Mouse (Mus musculus) layer of hippocampus, postnatal 25 days (tissue): ENCODE data around the gene Psrc1. TPM values are rescaled to one million over a fixed set of nuclear protein-coding genes. Genes with fewer than 3 reads are reported as not detected.
A peak's percentile ranks its signal among the peaks of the same experiment; 100 is the strongest.

Experiments used
- DNase-seq, 2 experiments: peaks; one replicate each; pipeline ENCODE4 v3.0.0; 2022; ENCODE audit warnings: mixed read lengths in 2 of 2, low spot score in 1 of 2; ENCODE audit errors: extremely low spot score in 1 of 2
- total RNA-seq, 2 experiments: library from RNA; stranded (reverse); gene quantifications; 2 replicates each; pipeline ENCODE4 v1.2.3; 2021

Gene Psrc1
- total RNA-seq, 2 experiments from 2014 or later, result 15.5 to 17.3 TPM

GRCm38 (mm10) chr3:108414857-108415830 lies 31.5 kb downstream of the Psrc1 start, which contains the start of gene Celsr2:
TSS of gene Celsr2 (minus strand) at chr3:108415552.
- peak in 1 of 2 experiments; percentile 13 for DNase-seq

- peak; percentile 67 to 76 for DNase-seq
Observed at GRCm38 (mm10) chr3:108415831-108416223, 32.2 kb downstream of the Psrc1 start.

GRCm38 (mm10) chr3:108423006-108423405 lies 39.4 kb downstream of the Psrc1 start:
- no peak for DNase-seq

DNA sequence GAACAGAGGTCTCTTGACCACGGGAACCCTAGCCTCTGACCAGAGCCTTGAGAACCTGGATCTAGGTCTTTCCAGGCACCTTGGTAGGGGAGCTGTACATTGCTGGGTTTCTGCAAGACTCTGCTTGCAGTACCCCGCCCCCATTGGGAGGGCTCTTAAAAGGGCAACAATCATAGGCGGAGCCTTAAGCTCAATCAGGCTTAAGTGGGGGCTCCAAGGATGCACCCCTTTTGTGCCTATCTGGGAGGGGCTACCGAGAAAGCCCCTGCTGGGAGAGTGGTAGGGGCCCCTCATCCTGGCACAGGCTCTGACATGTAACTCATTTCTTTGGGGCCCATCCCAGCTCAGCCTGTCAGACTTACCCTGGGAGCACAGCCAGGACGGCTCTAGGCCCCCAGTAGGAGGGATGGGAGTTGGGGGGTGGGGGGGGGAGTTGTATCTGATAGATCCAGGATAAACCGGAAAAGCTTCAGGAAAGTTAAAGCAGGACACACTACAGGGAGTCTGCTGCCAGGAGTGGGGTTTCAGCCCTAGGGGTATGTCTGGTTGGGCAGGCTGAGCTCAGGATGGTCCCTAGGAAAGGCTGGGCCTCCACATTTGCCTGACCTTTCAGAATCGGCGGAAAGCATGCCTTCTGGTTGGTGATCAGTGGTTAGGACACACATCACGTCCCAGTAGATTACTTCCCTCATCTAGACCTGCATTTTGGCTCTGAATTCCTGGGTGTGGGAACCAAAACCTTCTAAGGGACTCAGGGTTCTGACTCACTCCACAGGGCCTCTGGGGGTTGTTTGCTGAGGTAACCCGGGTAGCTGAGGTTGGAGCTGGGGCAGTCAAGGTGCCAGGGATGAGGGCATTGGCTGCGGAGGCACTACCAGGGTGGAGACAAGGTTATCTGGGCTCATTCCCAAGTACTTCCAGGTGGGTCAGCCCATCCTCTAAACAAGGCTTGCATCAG lies 40.5 kb downstream of the Psrc1 start:
- DNase-seq, result no peak

DNA sequence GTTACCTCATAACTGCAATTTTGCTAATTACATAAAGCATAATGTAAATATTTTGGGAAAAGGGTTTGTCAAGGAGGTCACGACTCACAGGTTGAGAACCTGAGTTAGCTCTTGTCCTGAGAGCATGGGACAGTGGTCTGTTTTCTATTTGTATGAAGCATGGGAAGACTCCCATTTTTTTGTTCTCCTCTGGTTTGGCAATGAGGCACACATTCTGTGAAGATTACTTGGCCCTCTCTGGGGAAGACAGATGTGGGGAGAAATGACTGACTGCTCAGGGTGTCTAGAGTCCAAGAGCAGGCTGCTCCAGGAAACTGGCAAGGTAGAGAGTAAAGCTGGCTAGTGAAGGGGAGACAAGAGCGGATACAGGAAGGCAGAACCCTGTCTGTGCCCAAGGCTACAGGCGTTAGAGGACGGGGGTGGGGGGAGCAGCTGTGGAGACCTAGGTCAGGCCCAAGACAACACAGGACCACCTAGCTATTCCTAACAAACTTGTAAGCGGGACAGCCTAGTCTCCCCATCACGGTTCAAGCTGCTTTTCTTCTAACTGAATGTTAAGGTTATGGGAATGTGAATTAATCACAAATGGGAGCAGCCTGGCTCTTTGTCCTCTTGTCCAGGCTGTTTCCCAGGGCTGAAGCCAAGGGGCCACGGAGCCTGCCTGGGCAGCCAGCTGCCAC lies 41.4 kb downstream of the Psrc1 start:
- DNase-seq, result no peak

- DNase-seq, result no peak
Observed at GRCm38 (mm10) chr3:108425624-108426018, 42.0 kb downstream of the Psrc1 start.

GRCm38 (mm10) chr3:108432542-108433187 lies 49.0 kb downstream of the Psrc1 start:
- DNase-seq, result no peak

GRCm38 (mm10) chr3:108433188-108433880 lies 49.7 kb downstream of the Psrc1 start:
- no peak for DNase-seq

DNA sequence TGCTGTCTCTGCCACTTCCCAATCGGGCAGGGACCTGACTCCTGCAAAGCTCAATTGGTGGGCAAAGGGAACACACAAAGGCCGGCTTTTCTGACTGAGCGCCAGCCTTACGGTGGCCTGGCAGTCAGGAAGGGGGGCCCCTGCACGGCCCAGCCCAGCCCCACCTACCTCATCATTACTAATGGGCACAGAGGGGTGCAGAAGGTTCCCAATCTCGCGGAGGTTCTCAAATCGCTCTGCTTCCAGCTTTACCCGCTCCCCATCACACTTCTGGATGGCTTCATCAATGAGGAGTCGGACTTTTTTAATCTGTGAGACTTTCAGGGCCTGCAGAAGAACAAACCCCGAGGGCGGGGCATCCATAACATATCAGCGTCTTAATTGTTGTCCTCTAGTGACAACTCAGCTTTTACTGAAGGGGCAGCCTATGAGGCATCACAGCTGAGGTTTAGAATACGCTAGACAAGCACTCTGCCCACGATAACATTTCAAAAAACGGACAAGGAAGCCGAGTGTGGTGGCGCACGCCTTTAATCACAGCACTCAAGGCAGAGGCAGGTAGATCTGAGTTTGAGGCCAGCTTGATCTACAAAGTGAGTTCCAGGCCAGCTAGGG lies 50.3 kb downstream of the Psrc1 start:
- DNase-seq, result no peak

GRCm38 (mm10) chr3:108435701-108436379 lies 52.2 kb downstream of the Psrc1 start:
- no peak for DNase-seq

DNA sequence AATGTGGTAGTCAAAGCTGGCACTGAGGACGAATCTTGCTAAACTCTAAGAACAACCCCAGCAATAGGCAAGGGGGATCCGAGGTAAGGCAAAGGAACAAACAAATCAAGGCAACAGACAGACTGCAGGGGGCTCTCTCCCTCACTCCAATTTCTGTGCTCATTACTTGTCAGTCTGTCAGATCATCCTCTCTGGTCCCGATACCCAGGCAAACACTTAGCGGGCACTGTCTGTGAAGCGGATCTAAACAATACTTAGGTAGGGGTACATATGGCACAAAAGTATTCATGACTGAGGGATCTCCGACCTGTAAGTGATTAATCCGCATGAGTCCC lies 52.7 kb downstream of the Psrc1 start:
- DNase-seq, result no peak

Other genes starting within 250 kb of the Psrc1 start
- gene Gnai3, start 237.7 kb upstream of the Psrc1 start, total RNA-seq, result 10 to 100 TPM; 31.6 to 31.9 TPM
- gene Gpr61, start 229.0 kb upstream of the Psrc1 start, total RNA-seq, result 10 to 100 TPM; 15.2 to 18.6 TPM
- gene Amigo1, start 197.5 kb upstream of the Psrc1 start, total RNA-seq, result 10 to 100 TPM; 66.8 to 67.7 TPM
- gene Cyb561d1, start 182.6 kb upstream of the Psrc1 start, total RNA-seq, result 10 to 100 TPM; 14.3 to 17.1 TPM
- gene Atxn7l2, start 172.9 kb upstream of the Psrc1 start, total RNA-seq, result 10 to 100 TPM; 19.5 to 31.1 TPM
- 1 to 10 TPM; 2.9 to 3.6 TPM for gene Sypl2, start 157.2 kb upstream of the Psrc1 start, total RNA-seq
- 10 to 100 TPM; 67.7 to 79.0 TPM for gene Psma5, start 126.9 kb upstream of the Psrc1 start, total RNA-seq
- gene Sort1, start 99.8 kb upstream of the Psrc1 start, total RNA-seq, result 100 to 1,000 TPM; 349 to 354 TPM
- gene Mybphl, start 18.9 kb upstream of the Psrc1 start, total RNA-seq, result 1 to 10 TPM in 1 of 2 experiments, under 1 TPM in 1; 0.49 to 1.1 TPM
- 100 to 1,000 TPM; 172 to 199 TPM for gene Celsr2, start 31.7 kb downstream of the Psrc1 start, total RNA-seq
- gene Sars, start 61.4 kb downstream of the Psrc1 start, total RNA-seq, result 100 to 1,000 TPM; 187 to 207 TPM
- gene 1700013F07Rik, start 150.3 kb downstream of the Psrc1 start, total RNA-seq, result 1 to 10 TPM in 1 of 2 experiments, under 1 TPM in 1; 0.98 to 2.4 TPM
- gene 5330417C22Rik, start 152.7 kb downstream of the Psrc1 start, total RNA-seq, result 10 to 100 TPM; 24.2 to 27.8 TPM
- 10 to 100 TPM; 49.6 to 54.1 TPM for gene Tmem167b, start 178.6 kb downstream of the Psrc1 start, total RNA-seq
- 10 to 100 TPM; 25.6 to 29.0 TPM for gene Taf13, start 187.9 kb downstream of the Psrc1 start, total RNA-seq
- 100 to 1,000 TPM; 130 to 139 TPM for gene Wdr47, start 207.4 kb downstream of the Psrc1 start, total RNA-seq